Mouse (Mus musculus) cerebellum, adult 11-12 months (tissue): ENCODE data around the gene Esp1.
"Not testable (repeated sequence)": the region's sequence is repeated elsewhere in the genome, so short reads cannot be mapped to it uniquely, and the experiment has no call there.

Experiments used
- DNase-seq: peaks from one replicate; pipeline ENCODE4 v3.0.0; 2022

Gene Esp1

GRCm38 (mm10) chr17:40726820-40727219 is at the start of gene Esp1:
Esp1 (plus strand) TSS chr17:40727120.
- no peak for DNase-seq

DNA sequence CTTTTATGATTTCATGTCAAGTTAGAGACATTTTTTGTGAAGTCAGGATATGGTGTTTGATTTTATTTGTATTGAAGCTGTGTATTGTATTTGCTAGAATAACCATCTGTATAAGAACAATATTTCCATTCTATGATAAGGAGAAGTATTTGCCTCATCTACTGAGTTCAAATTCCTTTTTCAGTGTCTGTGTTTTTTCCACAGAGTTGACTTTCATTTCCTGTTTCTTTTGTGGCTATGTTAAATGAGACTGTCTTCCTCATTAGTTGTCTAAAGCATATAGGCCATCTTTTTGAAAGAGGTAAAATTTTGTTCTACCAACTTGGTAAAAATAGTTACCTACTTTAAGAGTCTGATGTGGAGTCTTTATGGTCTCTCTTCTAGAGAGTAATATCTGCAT is 10.6 kb upstream of the Esp1 start:
- no peak for DNase-seq

GRCm38 (mm10) chr17:40717055-40717454 is 9.9 kb upstream of the Esp1 start:
- DNase-seq: not testable (repeated sequence)

DNA sequence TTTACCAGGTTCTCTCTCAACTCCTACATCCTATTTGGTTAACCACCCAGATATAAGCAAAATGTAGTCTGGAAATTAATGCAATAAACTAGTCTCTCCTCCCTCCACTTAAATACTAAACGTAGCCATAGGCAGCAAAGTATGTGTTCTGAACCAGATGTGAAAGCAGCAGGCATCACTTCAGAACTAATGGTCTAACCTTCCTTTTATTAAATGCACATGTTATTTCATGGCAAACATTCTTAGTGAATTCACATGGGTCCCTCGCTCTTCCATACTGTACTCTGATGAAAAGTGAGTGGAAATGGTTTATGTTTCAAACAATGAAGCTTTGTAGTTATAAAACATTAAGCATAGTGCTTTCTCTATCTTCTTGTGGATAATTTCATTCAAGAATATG is 4.4 kb downstream of the Esp1 start:
- no peak for DNase-seq

DNA sequence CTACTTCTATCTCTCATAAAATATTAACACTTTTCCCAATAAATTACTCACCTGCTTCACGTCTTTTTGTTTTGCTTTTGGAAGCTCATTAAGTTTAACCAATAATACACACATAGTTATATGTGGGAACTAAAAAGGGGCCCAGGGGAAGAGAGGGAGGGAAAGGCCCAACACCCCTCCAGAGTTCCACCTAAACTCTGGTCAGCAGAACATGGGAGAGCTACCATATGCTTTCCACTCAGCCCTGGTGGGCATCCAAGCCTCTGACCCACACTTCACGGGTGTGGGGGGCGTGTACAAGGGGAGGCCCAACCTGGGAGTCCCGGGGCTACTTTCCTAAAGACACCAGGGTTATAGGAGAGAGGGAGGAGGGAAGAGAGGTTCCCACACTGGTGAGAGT is 4.8 kb downstream of the Esp1 start:
- DNase-seq: no peak

GRCm38 (mm10) chr17:40763662-40764061 is 36.7 kb downstream of the Esp1 start:
- DNase-seq: no peak

- DNase-seq: no peak
Measured at GRCm38 (mm10) chr17:40767120-40767519, 40.2 kb downstream of the Esp1 start.
